9 mouse cellular contexts compared by ENCODE assay signal in genomic region chr5:122987211-122988020, GRCm38 (mm10). TPM values are rescaled to one million over a fixed set of nuclear protein-coding genes. Genes with fewer than 3 reads are reported as not detected.
DNase-seq lines count a peak whose midpoint lies in the region; ATAC-seq and TF ChIP-seq lines count a peak whose summit lies in the region.
"Had no signal": no experiment of that assay in that cellular context is flagged by ENCODE, and none has a peak within 500 bp of the region (broad histone marks: within the 10 kb centered on the region; RNA-seq: fewer than 3 reads in every experiment).

No protein-coding gene starts in this region.

- peak; percentile 16; the same call in 1 of the 2 replicates for ATAC-seq in heart, postnatal 0 days (ENCODE audit: insufficient read depth, low read depth)
- ATAC-seq in limb, embryonic 15.5 days (ENCODE audit: insufficient number of reproducible peaks, low FRiP score, low TSS enrichment, low read depth), result peak; percentile 66
- ATAC-seq in midbrain, embryonic 16.5 days, result peak; percentile 55; the same call in 1 of the 2 replicates

- TF ChIP-seq CTCF in heart, postnatal 0 days (IDR thresholded peaks at IDR 0.05; ENCODE audit: low read depth), result no peak

- peaks cover 5% of the 10 kb centered on the region; the same call in 1 of the 2 replicates for H3K36me3 ChIP-seq in heart, postnatal 0 days (replicated peaks; ENCODE audit: control insufficient read depth, insufficient read depth, low read length)
- peaks cover 2% of the 10 kb centered on the region; the same call in 1 of the 2 replicates for H3K36me3 ChIP-seq in limb, embryonic 15.5 days
- H3K36me3 ChIP-seq in midbrain, embryonic 16.5 days (ENCODE audit: control insufficient read depth, insufficient read depth, low read length), result no peaks in the 10 kb centered on the region

- H3K9ac ChIP-seq in heart, postnatal 0 days (replicated peaks; ENCODE audit: low read depth, low read length), result peak overlapping the region; percentile 88
- peak overlapping the region; percentile 50 for H3K9ac ChIP-seq in limb, embryonic 15.5 days
- peak overlapping the region; percentile 80 for H3K9ac ChIP-seq in midbrain, embryonic 16.5 days (ENCODE audit: low read depth, low read length)

- H3K27ac ChIP-seq in heart, postnatal 0 days (ENCODE audit: low read depth), result peak overlapping the region; percentile 95
- H3K27ac ChIP-seq in limb, embryonic 15.5 days, result 0 out of 2 replicates have a peak overlapping the region, but pooled peaks have one; percentile 22
- H3K27ac ChIP-seq in midbrain, embryonic 16.5 days (ENCODE audit: low read length), result no peak overlapping the region

- H3K4me2 ChIP-seq in heart, postnatal 0 days (ENCODE audit: low read depth, low read length), result peak overlapping the region; percentile 99
- H3K4me2 ChIP-seq in limb, embryonic 15.5 days, result peak overlapping the region; percentile 88
- peak overlapping the region; percentile 90 for H3K4me2 ChIP-seq in midbrain, embryonic 16.5 days (ENCODE audit: low read length)

- H3K4me1 ChIP-seq in heart, postnatal 0 days (ENCODE audit: control insufficient read depth, insufficient read depth), result peaks cover 35% of the 10 kb centered on the region
- peaks cover 51% of the 10 kb centered on the region for H3K4me1 ChIP-seq in limb, embryonic 15.5 days
- H3K4me1 ChIP-seq in midbrain, embryonic 16.5 days (ENCODE audit: control insufficient read depth, insufficient read depth, low read length), result peaks cover 46% of the 10 kb centered on the region

- DNase-seq in gastrocnemius, adult 18-20 months (ENCODE audit: low spot score), result peak; percentile 46
- no peak for DNase-seq in gastrocnemius, postnatal 25 days
- peak; percentile 19 to 27 for DNase-seq in CD8-positive naive resting alpha-beta T cell, adult 2 months (ENCODE audit: low read depth in 2 of 2, low spot score in 2 of 2)
- peak; percentile 67 for DNase-seq in embryo, embryonic 10.5 days (ENCODE audit: low spot score)
- DNase-seq in heart, postnatal 0 days (ENCODE audit: low spot score), result no peak
- DNase-seq in thymus, postnatal 36 days, result peak; percentile 51 to 68

- H3K4me3 ChIP-seq in heart, postnatal 0 days (ENCODE audit: low read depth, low read length), result peak overlapping the region; percentile 90
- H3K4me3 ChIP-seq in limb, embryonic 15.5 days, result peak overlapping the region; percentile 58
- peak overlapping the region; percentile 74 for H3K4me3 ChIP-seq in midbrain, embryonic 16.5 days (ENCODE audit: low read depth, low read length)

- no peaks in the 10 kb centered on the region for H3K9me3 ChIP-seq in heart, postnatal 0 days (replicated peaks; ENCODE audit: control insufficient read depth, low read length)
- H3K9me3 ChIP-seq in limb, embryonic 15.5 days, result no peaks in the 10 kb centered on the region
- no peaks in the 10 kb centered on the region for H3K9me3 ChIP-seq in midbrain, embryonic 16.5 days (replicated peaks; ENCODE audit: control insufficient read depth, low read length, poor library complexity, severe bottlenecking)

- no peak for TF ChIP-seq EP300 in heart, postnatal 0 days (IDR thresholded peaks at IDR 0.05; ENCODE audit: low read depth)

- no peaks in the 10 kb centered on the region for H3K27me3 ChIP-seq in heart, postnatal 0 days (ENCODE audit: control insufficient read depth, insufficient read depth, low read length)
- no peaks in the 10 kb centered on the region for H3K27me3 ChIP-seq in limb, embryonic 15.5 days
- no peaks in the 10 kb centered on the region for H3K27me3 ChIP-seq in midbrain, embryonic 16.5 days (ENCODE audit: control insufficient read depth, insufficient read depth, low read depth, low read length)

- WGBS in heart, postnatal 0 days, result 12% methylated on average over 39 of the region's 39 CpGs
- WGBS in limb, embryonic 15.5 days, result 3% methylated on average over 39 of the region's 39 CpGs
- WGBS in midbrain, embryonic 16.5 days, result 3% methylated on average over 39 of the region's 39 CpGs

RNA-seq across cellular contexts. Expression of gene Kdm2b, which starts 2.2 kb away (rescaled TPM):
- 10 to 100 TPM; 13.1 to 17.1 TPM for total RNA-seq in gastrocnemius, adult 18-20 months (2021)
- 10 to 100 TPM; 12.8 to 14.3 TPM for total RNA-seq in gastrocnemius, postnatal 25 days (2021)
- total RNA-seq in heart, postnatal 0 days (2014; rRNA removed; ENCODE audit: low replicate concordance), result 29.3 and 38.8 TPM in 2 replicates
- polyA plus RNA-seq in heart, postnatal 0 days (2015; fragmentation: Nextera tagmentation; extraction: Ambion mirVana), result 12.4 and 14.7 TPM in 2 replicates
- 42.1 and 46.0 TPM in 2 replicates for polyA plus RNA-seq in limb, embryonic 15.5 days (2015; fragmentation: Nextera tagmentation; extraction: Ambion mirVana)
- polyA plus RNA-seq in midbrain, embryonic 16.5 days (2015; fragmentation: Nextera tagmentation; extraction: Ambion mirVana), result 117 and 123 TPM in 2 replicates

RNA-seq across cellular contexts. Expression of gene Orai1, which starts 27.5 kb away (rescaled TPM):
- 10 to 100 TPM; 31.9 to 33.4 TPM for total RNA-seq in gastrocnemius, adult 18-20 months (2021)
- total RNA-seq in gastrocnemius, postnatal 25 days (2021), result 10 to 100 TPM; 31.5 to 36.3 TPM
- total RNA-seq in heart, postnatal 0 days (2014; rRNA removed; ENCODE audit: low replicate concordance), result 23.9 and 43.4 TPM in 2 replicates
- polyA plus RNA-seq in heart, postnatal 0 days (2015; fragmentation: Nextera tagmentation; extraction: Ambion mirVana), result 18.7 and 21.2 TPM in 2 replicates
- 16.4 and 18.2 TPM in 2 replicates for polyA plus RNA-seq in limb, embryonic 15.5 days (2015; fragmentation: Nextera tagmentation; extraction: Ambion mirVana)
- polyA plus RNA-seq in midbrain, embryonic 16.5 days (2015; fragmentation: Nextera tagmentation; extraction: Ambion mirVana), result 9.3 and 10.7 TPM in 2 replicates

RNA-seq across cellular contexts. Expression of gene Morn3, which starts 59.4 kb away (rescaled TPM):
- not detected for total RNA-seq in gastrocnemius, adult 18-20 months (2021)
- not detected for total RNA-seq in gastrocnemius, postnatal 25 days (2021)
- not detected in 2 replicates for total RNA-seq in heart, postnatal 0 days (2014; rRNA removed; ENCODE audit: low replicate concordance)
- polyA plus RNA-seq in heart, postnatal 0 days (2015; fragmentation: Nextera tagmentation; extraction: Ambion mirVana), result 0.36 TPM in 1 of 2 replicates, not detected in the other
- 1.0 TPM in 1 of 2 replicates, not detected in the other for polyA plus RNA-seq in limb, embryonic 15.5 days (2015; fragmentation: Nextera tagmentation; extraction: Ambion mirVana)
- polyA plus RNA-seq in midbrain, embryonic 16.5 days (2015; fragmentation: Nextera tagmentation; extraction: Ambion mirVana), result 0.62 and 1.7 TPM in 2 replicates
- total RNA-seq: left cerebral cortex, postnatal 10 days had no signal

Comparison
In these comparisons a context has a peak if more than half of its experiments do, and no peak if none do; other contexts are left out.
1. DNase-seq: peak in gastrocnemius, adult 18-20 months (single experiment), CD8-positive naive resting alpha-beta T cell, adult 2 months (2 of 2), embryo, embryonic 10.5 days (single experiment) and thymus, postnatal 36 days (2 of 2); none in gastrocnemius, postnatal 25 days (single experiment) and heart, postnatal 0 days (single experiment).
2. ATAC-seq: peak in every context shown above with its lines; median percentile 66 in limb, embryonic 15.5 days; 55 in midbrain, embryonic 16.5 days; 16 in heart, postnatal 0 days.
3. Peak in every context shown above with its lines, with median percentiles within 50 percentile points of each other: H3K4me2 ChIP-seq, H3K4me3 ChIP-seq and H3K9ac ChIP-seq.